Mouse (Mus musculus) brain, embryonic 14.5 days (tissue): ENCODE data around the gene D1Ertd622e.

Experiments used
- CTCF ChIP-seq: fragments of 200-500 bp; IDR thresholded peaks from 2 replicates; pipeline ENCODE4 v1.5.1; 2012; ENCODE audit warnings: inconsistent platforms, mild to moderate bottlenecking, moderate library complexity, borderline replicate concordance; ENCODE audit not compliant: insufficient read depth, insufficient read length; ENCODE audit errors: extremely low read depth
- POLR2A ChIP-seq: fragments of 200-500 bp; IDR thresholded peaks from 2 replicates; pipeline ENCODE4 v1.6.1; 2012; ENCODE audit warnings: mild to moderate bottlenecking, inconsistent platforms, borderline replicate concordance; ENCODE audit not compliant: poor library complexity, insufficient read depth, insufficient read length, severe bottlenecking; ENCODE audit errors: extremely low read depth

DNA sequence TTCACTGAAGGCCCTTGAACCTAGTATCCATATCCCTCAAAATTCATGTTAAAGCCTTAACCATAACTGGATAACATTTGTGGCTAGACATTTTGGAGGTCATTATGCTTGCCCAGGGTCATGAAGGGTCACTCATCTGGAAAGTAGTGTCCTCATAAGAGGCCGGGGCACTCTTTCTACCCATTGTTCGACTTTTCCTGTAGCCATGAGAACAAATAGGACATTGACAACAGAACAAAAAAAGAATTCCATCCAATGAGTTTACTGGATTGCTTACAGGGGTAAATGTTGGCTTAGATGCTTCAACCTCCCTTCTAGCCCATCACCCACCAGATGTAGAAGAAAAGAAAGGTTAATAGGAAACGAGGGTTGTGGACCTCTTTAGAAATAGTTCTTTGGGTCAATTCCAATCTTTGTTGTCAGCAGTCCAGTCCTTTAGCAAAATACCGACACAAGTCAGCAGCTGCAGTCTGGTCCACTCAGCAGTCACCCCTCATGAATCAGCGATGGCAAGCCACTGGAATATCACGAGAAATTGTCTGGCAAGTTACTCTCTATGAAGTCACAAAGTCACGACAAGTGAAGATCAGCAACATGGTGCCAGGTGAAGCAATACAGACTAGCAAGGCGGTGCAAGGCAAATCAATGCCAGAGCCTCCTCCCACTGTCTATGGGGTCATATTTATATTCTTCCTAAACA is 42.1 kb downstream of the D1Ertd622e start:
- no peak for TF ChIP-seq POLR2A
- TF ChIP-seq CTCF = no peak
